Mouse (Mus musculus) heart, postnatal 4 days (tissue): ENCODE data around the gene Gimap8. TPM values are rescaled to one million over a fixed set of nuclear protein-coding genes. Genes with fewer than 3 reads are reported as not detected.
A peak's percentile ranks its signal among the peaks of the same experiment; 100 is the strongest.
"Not testable (repeated sequence)": the region's sequence is repeated elsewhere in the genome, so short reads cannot be mapped to it uniquely, and the experiment has no call there.

Source experiments
- DNase-seq: peaks from one replicate; pipeline ENCODE4 v3.0.0; 2021
- total RNA-seq, 2 experiments: library from RNA; stranded (reverse); gene quantifications; 2 replicates each; pipeline ENCODE4 v1.2.3; 2021

Gimap8 gene
- 1 to 10 TPM; 9.0 to 9.3 TPM for total RNA-seq

GRCm38 (mm10) chr6:48646995-48647394 is at the start of gene Gimap8:
Gimap8 (plus strand) TSS chr6:48647234.
- DNase-seq = peak; percentile 68

GRCm38 (mm10) chr6:48600594-48600993 is 46.4 kb upstream of the Gimap8 start:
- DNase-seq = no peak

- peak; percentile 97 for DNase-seq
Observed at GRCm38 (mm10) chr6:48601271-48602079, 45.6 kb upstream of the Gimap8 start, which contains the start of gene Zfp775. Zfp775 (plus strand) TSS chr6:48602063.

GRCm38 (mm10) chr6:48602080-48602741 is 44.8 kb upstream of the Gimap8 start:
- DNase-seq = no peak

GRCm38 (mm10) chr6:48608124-48608523 is 38.9 kb upstream of the Gimap8 start:
- DNase-seq = no peak

- no peak for DNase-seq
Observed at GRCm38 (mm10) chr6:48609512-48609911, 37.5 kb upstream of the Gimap8 start.

GRCm38 (mm10) chr6:48610657-48611056 is 36.4 kb upstream of the Gimap8 start:
- no peak for DNase-seq

GRCm38 (mm10) chr6:48613464-48613863 is 33.6 kb upstream of the Gimap8 start:
- no peak for DNase-seq

GRCm38 (mm10) chr6:48614756-48615155 is 32.3 kb upstream of the Gimap8 start:
- DNase-seq = no peak

- no peak for DNase-seq
Observed at GRCm38 (mm10) chr6:48620031-48620430, 27.0 kb upstream of the Gimap8 start.

- not testable (repeated sequence) for DNase-seq
Observed at GRCm38 (mm10) chr6:48622186-48622843, 24.7 kb upstream of the Gimap8 start.

- DNase-seq = no peak
Observed at GRCm38 (mm10) chr6:48623460-48623859, 23.6 kb upstream of the Gimap8 start.

- no peak for DNase-seq
Observed at GRCm38 (mm10) chr6:48626464-48626863, 20.6 kb upstream of the Gimap8 start, which contains the start of gene AI854703. AI854703 (plus strand) TSS chr6:48626764.

- peak; percentile 53 for DNase-seq
Observed at GRCm38 (mm10) chr6:48626984-48627383, 20.1 kb upstream of the Gimap8 start.

- no peak for DNase-seq
Observed at GRCm38 (mm10) chr6:48627511-48627924, 19.5 kb upstream of the Gimap8 start.

GRCm38 (mm10) chr6:48628377-48628776 is 18.7 kb upstream of the Gimap8 start:
- DNase-seq = no peak

GRCm38 (mm10) chr6:48628808-48629660 is 18.0 kb upstream of the Gimap8 start:
- DNase-seq = no peak

GRCm38 (mm10) chr6:48629661-48630034 is 17.4 kb upstream of the Gimap8 start:
- no peak for DNase-seq

GRCm38 (mm10) chr6:48630831-48631230 is 16.2 kb upstream of the Gimap8 start:
- no peak for DNase-seq

GRCm38 (mm10) chr6:48635105-48635504 is 11.9 kb upstream of the Gimap8 start:
- DNase-seq = no peak

GRCm38 (mm10) chr6:48636515-48636914 is 10.5 kb upstream of the Gimap8 start:
- peak; percentile 72 for DNase-seq
